Mouse (Mus musculus) heart, postnatal 0 days (tissue): ENCODE measurements around the gene Zfyve27. TPM values are rescaled to one million over a fixed set of nuclear protein-coding genes. Genes with fewer than 3 reads are reported as not detected.

Experiments
- ATAC-seq: fragments of 200-750 bp; cut with Nextera tagmentation; 2 replicates; pipeline ENCODE4 v1.8.0; 2017; ENCODE audit warnings: low read depth, moderate number of reproducible peaks, moderate library complexity; ENCODE audit not compliant: insufficient read depth
- DNase-seq: peaks from one replicate; pipeline ENCODE4 v3.0.0-alpha.2; 2016; ENCODE audit warnings: low spot score
- H3K27ac ChIP-seq: fragments of 300-500 bp; sonication (generic); 2 replicates; pipeline ENCODE4 v1.5.1; 2014; ENCODE audit warnings: low read depth, mild to moderate bottlenecking
- H3K27me3 ChIP-seq: fragments of 300-500 bp; sonication (generic); 2 replicates; pipeline ENCODE4 v1.6.1; 2014; ENCODE audit warnings: low read length, mixed read lengths; ENCODE audit not compliant: control insufficient read depth, insufficient read depth
- H3K36me3 ChIP-seq: fragments of 300-500 bp; sonication (generic); replicated peaks from 2 replicates; pipeline ENCODE4 v1.6.1; 2014; ENCODE audit warnings: low read length, mixed read lengths; ENCODE audit not compliant: control insufficient read depth, insufficient read depth
- H3K4me1 ChIP-seq: fragments of 300-500 bp; sonication (generic); 2 replicates; pipeline ENCODE4 v1.6.1; 2014; ENCODE audit warnings: antibody characterized with exemption; ENCODE audit not compliant: control insufficient read depth, insufficient read depth
- H3K4me2 ChIP-seq: fragments of 300-500 bp; sonication (generic); 2 replicates; pipeline ENCODE4 v1.6.1; 2014; ENCODE audit warnings: low read depth, mild to moderate bottlenecking, low read length, moderate library complexity
- H3K4me3 ChIP-seq: fragments of 300-500 bp; sonication (generic); 2 replicates; pipeline ENCODE4 v1.5.1; 2014; ENCODE audit warnings: low read depth, low read length
- H3K9ac ChIP-seq: fragments of 300-500 bp; sonication (generic); replicated peaks from 2 replicates; pipeline ENCODE4 v1.6.1; 2014; ENCODE audit warnings: low read depth, low read length, mixed read lengths
- H3K9me3 ChIP-seq: fragments of 300-500 bp; sonication (generic); replicated peaks from 2 replicates; pipeline ENCODE4 v1.6.1; 2016; ENCODE audit warnings: low read length; ENCODE audit not compliant: control insufficient read depth
- CTCF ChIP-seq: IDR thresholded peaks from 2 replicates; pipeline ENCODE4 v1.5.1; 2016; ENCODE audit warnings: antibody characterized with exemption, control low read depth, low read depth
- EP300 ChIP-seq: IDR thresholded peaks from 2 replicates; pipeline ENCODE4 v1.6.1; 2016; ENCODE audit warnings: antibody characterized with exemption, low read depth
- WGBS: fragments of 180-500 bp; shearing (Covaris S2); extraction: QIAGEN DNeasy Blood & Tissue Kit; methylation state at CpG from one replicate; pipeline ENCODE4 v1.1.7; 2014; 5-methylcytosine and 5-hydroxymethylcytosine counted together
- polyA plus RNA-seq: library from polyadenylated mRNA; unstranded; fragments of >200 nt; fragmentation: Nextera tagmentation; extraction: Ambion mirVana; gene quantifications from 2 replicates; pipeline ENCODE4 v1.2.1, GENCODE M21; 2015
- total RNA-seq: library from RNA; depleted of rRNA; stranded (reverse); fragments of >200 nt; gene quantifications from 2 replicates; pipeline ENCODE4 v1.2.3, GENCODE M21; 2014; ENCODE audit warnings: low replicate concordance

Zfyve27 gene
- total and polyA plus RNA-seq, 2 experiments from 2014 or later = 18.3 to 27.2 TPM

- no peaks in the 10 kb centered on the region for H3K36me3 ChIP-seq
- no peaks in the 10 kb centered on the region for H3K9me3 ChIP-seq
- no peak overlapping the region for H3K4me3 ChIP-seq
- DNase-seq = no peak
- H3K4me1 ChIP-seq = no peaks in the 10 kb centered on the region
- H3K9ac ChIP-seq = no peak overlapping the region
- H3K27me3 ChIP-seq = no peaks in the 10 kb centered on the region
- H3K27ac ChIP-seq = no peak overlapping the region
- 82% methylated on average over 4 of the region's 4 CpGs for WGBS
- ATAC-seq = no peak
- H3K4me2 ChIP-seq = no peak overlapping the region
- no peak for TF ChIP-seq EP300
- no peak for TF ChIP-seq CTCF
Measured at GRCm38 (mm10) chr19:42137167-42137672, 26.5 kb upstream of the Zfyve27 start.

- H3K27me3 ChIP-seq = no peaks in the 10 kb centered on the region
- DNase-seq = no peak
- H3K4me3 ChIP-seq = no peak overlapping the region
- no peaks in the 10 kb centered on the region for H3K36me3 ChIP-seq
- H3K9me3 ChIP-seq = no peaks in the 10 kb centered on the region
- TF ChIP-seq EP300 (no peak), CTCF (no peak)
- H3K27ac ChIP-seq = no peak overlapping the region
- H3K4me2 ChIP-seq = no peak overlapping the region
- no peak for ATAC-seq
- WGBS = 77% methylated on average over 15 of the region's 15 CpGs
- H3K4me1 ChIP-seq = no peaks in the 10 kb centered on the region
- H3K9ac ChIP-seq = no peak overlapping the region
Measured at GRCm38 (mm10) chr19:42138517-42139285, 25.1 kb upstream of the Zfyve27 start.

- H3K27me3 ChIP-seq = no peaks in the 10 kb centered on the region
- WGBS = 73% methylated on average over 5 of the region's 5 CpGs
- DNase-seq (no peak), ATAC-seq (no peak)
- no peaks in the 10 kb centered on the region for H3K9me3 ChIP-seq
- H3K9ac ChIP-seq = no peak overlapping the region
- no peaks in the 10 kb centered on the region for H3K4me1 ChIP-seq
- no peak overlapping the region for H3K27ac ChIP-seq
- no peak for TF ChIP-seq EP300
- no peak for TF ChIP-seq CTCF
- no peak overlapping the region for H3K4me3 ChIP-seq
- H3K36me3 ChIP-seq = no peaks in the 10 kb centered on the region
- no peak overlapping the region for H3K4me2 ChIP-seq
Measured at GRCm38 (mm10) chr19:42139724-42140517, 23.8 kb upstream of the Zfyve27 start.

GRCm38 (mm10) chr19:42141998-42142397 is 21.8 kb upstream of the Zfyve27 start:
- H3K9me3 ChIP-seq = no peaks in the 10 kb centered on the region
- no peak for TF ChIP-seq CTCF
- TF ChIP-seq EP300 = no peak
- no peak for DNase-seq
- no peaks in the 10 kb centered on the region for H3K27me3 ChIP-seq
- H3K4me3 ChIP-seq = no peak overlapping the region
- no peak overlapping the region for H3K9ac ChIP-seq
- WGBS = 77% methylated on average over 3 of the region's 3 CpGs
- no peaks in the 10 kb centered on the region for H3K4me1 ChIP-seq
- H3K27ac ChIP-seq = no peak overlapping the region
- no peaks in the 10 kb centered on the region for H3K36me3 ChIP-seq
- no peak overlapping the region for H3K4me2 ChIP-seq
- ATAC-seq = no peak

- DNase-seq = no peak
- no peaks in the 10 kb centered on the region for H3K4me1 ChIP-seq
- WGBS = 87% methylated on average over 2 of the region's 2 CpGs
Measured at GRCm38 (mm10) chr19:42142757-42143156, 21.0 kb upstream of the Zfyve27 start.

More at GRCm38 (mm10) chr19:42142757-42143156, 21.0 kb upstream of the Zfyve27 start:
- Histone ChIP-seq H3K4me2 (no peak overlapping the region), H3K36me3 (no peaks in the 10 kb centered on the region), H3K9ac (no peak overlapping the region), H3K27ac (no peak overlapping the region), H3K9me3 (no peaks in the 10 kb centered on the region), H3K27me3 (no peaks in the 10 kb centered on the region), H3K4me3 (no peak overlapping the region)
- no peak for TF ChIP-seq EP300
- TF ChIP-seq CTCF = no peak
- no peak for ATAC-seq
